Mouse (Mus musculus) CH12.LX (cell line): Measurements from ENCODE around the gene 4921504E06Rik. TPM values are rescaled to one million over a fixed set of nuclear protein-coding genes. Genes with fewer than 3 reads are reported as not detected.

ENCODE experiments used
- DNase-seq: peaks from one replicate; pipeline ENCODE4 v3.0.0-alpha.2; 2013; ENCODE audit errors: extremely low read depth
- H3K27ac ChIP-seq: 2 replicates; pipeline ENCODE4 v1.5.1; 2012; ENCODE audit warnings: low read depth, mild to moderate bottlenecking, control low read depth, moderate library complexity; ENCODE audit not compliant: insufficient read depth
- H3K27me3 ChIP-seq: replicated peaks from 2 replicates; pipeline ENCODE3; 2012; ENCODE audit warnings: inconsistent platforms
- H3K36me3 ChIP-seq, 2 experiments: replicated peaks in 1 of 2; 2 replicates each; pipeline versions ENCODE3 to v1.6.1; 2012; ENCODE audit warnings: inconsistent platforms in 1 of 2, low read length in 1 of 2, mild to moderate bottlenecking in 1 of 2, mixed read lengths in 1 of 2, moderate library complexity in 1 of 2; ENCODE audit not compliant: control insufficient read depth in 1 of 2, insufficient read depth in 1 of 2
- H3K4me1 ChIP-seq, 2 experiments: 2 replicates each; pipeline ENCODE4 v1.6.1; 2012; ENCODE audit warnings: inconsistent platforms in 1 of 2, moderate library complexity in 1 of 2; ENCODE audit not compliant: insufficient read depth in 2 of 2, control insufficient read depth in 1 of 2
- H3K4me2 ChIP-seq: 2 replicates; pipeline ENCODE4 v1.6.1; 2012; ENCODE audit warnings: low read depth, mild to moderate bottlenecking, control low read depth; ENCODE audit not compliant: poor library complexity, insufficient read depth, severe bottlenecking
- H3K4me3 ChIP-seq, 3 experiments: fragments of 150-350 bp in 1 of 3; sonication (generic) in 1 of 3; replicated peaks in 1 of 3; 2 replicates each; pipeline versions ENCODE3 to v1.5.1; 2011 to 2012; ENCODE audit warnings: low read depth in 2 of 3, low read length in 2 of 3, mild to moderate bottlenecking in 2 of 3, moderate library complexity in 2 of 3, control low read depth in 1 of 3, improper control_type of control experiment in 1 of 3, inconsistent platforms in 1 of 3, mixed read lengths in 1 of 3; ENCODE audit not compliant: poor library complexity in 1 of 3
- H3K79me2 ChIP-seq: replicated peaks from 2 replicates; pipeline ENCODE4 v1.6.1; 2012; ENCODE audit warnings: mild to moderate bottlenecking, moderate library complexity; ENCODE audit not compliant: control insufficient read depth, poor library complexity, insufficient read depth, severe bottlenecking; ENCODE audit errors: extremely low read depth
- H3K9ac ChIP-seq: 2 replicates; pipeline ENCODE4 v1.6.1; 2012; ENCODE audit warnings: low read depth, mild to moderate bottlenecking, control low read depth, moderate library complexity; ENCODE audit not compliant: insufficient read depth
- H3K9me3 ChIP-seq: replicated peaks from 2 replicates; pipeline ENCODE3; 2012; ENCODE audit warnings: low read length, inconsistent platforms, mixed read lengths
- BHLHE40 ChIP-seq: IDR thresholded peaks from 2 replicates; pipeline ENCODE4 v1.6.1; 2011; ENCODE audit warnings: mild to moderate bottlenecking, low read depth, low read length, improper control_type of control experiment
- CTCF ChIP-seq, 2 experiments: IDR thresholded peaks in 1 of 2; conservative IDR thresholded peaks in 1 of 2; 2 replicates each; pipeline ENCODE4 v1.5.1; 2011 to 2012; ENCODE audit warnings: low read depth in 2 of 2, low read length in 2 of 2, improper control_type of control experiment in 1 of 2, inconsistent platforms in 1 of 2, mild to moderate bottlenecking in 1 of 2, moderate library complexity in 1 of 2
- E2F4 ChIP-seq: IDR thresholded peaks from 2 replicates; pipeline ENCODE4 v1.6.1; 2011; ENCODE audit warnings: low read depth, low read length, improper control_type of control experiment; ENCODE audit not compliant: insufficient replicate concordance
- ELF1 ChIP-seq: IDR thresholded peaks from 2 replicates; pipeline ENCODE4 v1.6.1; 2014; ENCODE audit warnings: low read depth, mild to moderate bottlenecking, inconsistent platforms, low read length, improper control_type of control experiment
- EP300 ChIP-seq: IDR thresholded peaks from 2 replicates; pipeline ENCODE4 v1.6.1; 2011; ENCODE audit warnings: low read length, improper control_type of control experiment
- ETS1 ChIP-seq: conservative IDR thresholded peaks from 2 replicates; pipeline ENCODE4 v1.6.1; 2012; ENCODE audit warnings: low read depth, mild to moderate bottlenecking, inconsistent platforms, low read length, improper control_type of control experiment, moderate library complexity
- GABPA ChIP-seq: IDR thresholded peaks from 2 replicates; pipeline ENCODE4 v1.6.1; 2012; ENCODE audit warnings: low read depth, low read length, improper control_type of control experiment, inconsistent platforms; ENCODE audit not compliant: insufficient replicate concordance
- HCFC1 ChIP-seq: IDR thresholded peaks from 2 replicates; pipeline ENCODE4 v1.6.1; 2012; ENCODE audit warnings: low read depth, mild to moderate bottlenecking, inconsistent platforms, low read length, improper control_type of control experiment
- JUN ChIP-seq: IDR thresholded peaks from 2 replicates; pipeline ENCODE4 v1.6.1; 2011; ENCODE audit warnings: low read depth, mild to moderate bottlenecking, low read length, improper control_type of control experiment, moderate library complexity; ENCODE audit not compliant: insufficient read depth
- JUND ChIP-seq: conservative IDR thresholded peaks from 2 replicates; pipeline ENCODE4 v1.6.1; 2011; ENCODE audit warnings: low read depth, low read length, improper control_type of control experiment
- KAT2A ChIP-seq: IDR thresholded peaks from 2 replicates; pipeline ENCODE4 v1.6.1; 2012; ENCODE audit warnings: low read length, improper control_type of control experiment, inconsistent platforms; ENCODE audit not compliant: insufficient replicate concordance
- MAX ChIP-seq: IDR thresholded peaks from 2 replicates; pipeline ENCODE4 v1.6.1; 2011; ENCODE audit warnings: low read length, improper control_type of control experiment
- MAZ ChIP-seq: IDR thresholded peaks from 2 replicates; pipeline ENCODE4 v1.6.1; 2012; ENCODE audit warnings: low read depth, mild to moderate bottlenecking, inconsistent platforms, low read length, improper control_type of control experiment, moderate library complexity
- NELFE ChIP-seq: IDR thresholded peaks from 2 replicates; pipeline ENCODE4 v1.6.1; 2011; ENCODE audit warnings: low read depth, low read length, improper control_type of control experiment
- PAX5 ChIP-seq: IDR thresholded peaks from 2 replicates; pipeline ENCODE4 v1.6.1; 2012; ENCODE audit warnings: low read length, inconsistent platforms, mixed read lengths
- POLR2AphosphoS2 ChIP-seq: IDR thresholded peaks from 2 replicates; pipeline ENCODE4 v1.6.1; 2011; ENCODE audit warnings: low read depth, low read length, improper control_type of control experiment
- RAD21 ChIP-seq: IDR thresholded peaks from 2 replicates; pipeline ENCODE4 v1.6.1; 2011; ENCODE audit warnings: low read depth, mild to moderate bottlenecking, low read length, improper control_type of control experiment, moderate library complexity
- RCOR1 ChIP-seq: conservative IDR thresholded peaks from 2 replicates; pipeline ENCODE4 v1.6.1; 2012; ENCODE audit warnings: low read depth, mild to moderate bottlenecking, inconsistent platforms, low read length, improper control_type of control experiment
- SMC3 ChIP-seq: IDR thresholded peaks from 2 replicates; pipeline ENCODE4 v1.6.1; 2011; ENCODE audit warnings: low read depth, low read length, improper control_type of control experiment
- TBP ChIP-seq: conservative IDR thresholded peaks from 2 replicates; pipeline ENCODE4 v1.6.1; 2011; ENCODE audit warnings: low read depth, low read length, improper control_type of control experiment
- UBTF ChIP-seq: IDR thresholded peaks from 2 replicates; pipeline ENCODE4 v1.6.1; 2012; ENCODE audit warnings: low read depth, mild to moderate bottlenecking, inconsistent platforms, low read length, improper control_type of control experiment, moderate library complexity
- USF1 ChIP-seq: IDR thresholded peaks from 2 replicates; pipeline ENCODE4 v1.6.1; 2014; ENCODE audit warnings: low read depth, mild to moderate bottlenecking, inconsistent platforms, low read length, improper control_type of control experiment
- USF2 ChIP-seq: conservative IDR thresholded peaks from 2 replicates; pipeline ENCODE4 v1.6.1; 2011; ENCODE audit warnings: low read depth, low read length, improper control_type of control experiment
- ZC3H11A ChIP-seq: IDR thresholded peaks from 2 replicates; pipeline ENCODE4 v1.6.1; 2012; ENCODE audit warnings: low read depth, mild to moderate bottlenecking, inconsistent platforms, low read length, improper control_type of control experiment
- ZKSCAN1 ChIP-seq: IDR thresholded peaks from 2 replicates; pipeline ENCODE4 v1.6.1; 2012; ENCODE audit warnings: low read depth, inconsistent platforms, low read length, improper control_type of control experiment, borderline replicate concordance
- ZMIZ1 ChIP-seq: IDR thresholded peaks from 2 replicates; pipeline ENCODE4 v1.6.1; 2012; ENCODE audit warnings: low read depth, mild to moderate bottlenecking, inconsistent platforms, low read length, improper control_type of control experiment
- ZNF384 ChIP-seq: IDR thresholded peaks from 2 replicates; pipeline ENCODE4 v1.6.1; 2012; ENCODE audit warnings: low read depth, low read length, improper control_type of control experiment, inconsistent platforms
- dilution Hi-C: fragments of 300-500 bp; cut with MboI; formaldehyde crosslinking; loops from 2 replicates; pipeline ENCODE4 v1.14.3; 2020; ENCODE audit warnings: low sequenced_read_pairs; ENCODE audit not compliant: extremely low pct_unique_long_range_greater_than_20kb, extremely low pct_ligation_motif_present
- in situ Hi-C: fragments of 300-500 bp; cut with MboI; formaldehyde crosslinking; loops from 3 replicates; pipeline ENCODE4 v1.14.3; 2019; ENCODE audit warnings: low sequenced_read_pairs, low pct_ligation_motif_present, low pct_unique_long_range_greater_than_20kb, mixed read lengths
- polyA plus RNA-seq: library from polyadenylated mRNA; unstranded; fragments of >175 nt; gene quantifications from 2 replicates; pipeline ENCODE4 v1.2.1, GENCODE M21; 2012; ENCODE audit warnings: low read depth; ENCODE audit not compliant: insufficient read length
- total RNA-seq, 2 experiments: library from RNA; depleted of rRNA; stranded (reverse); fragments of 300-350 nt in 1 of 2; fragments of >200 nt in 1 of 2; gene quantifications; 2 replicates each; pipeline ENCODE4 v1.2.3; 2012 to 2014

Gene 4921504E06Rik
- total and polyA plus RNA-seq, 3 experiments: not detected

DNA sequence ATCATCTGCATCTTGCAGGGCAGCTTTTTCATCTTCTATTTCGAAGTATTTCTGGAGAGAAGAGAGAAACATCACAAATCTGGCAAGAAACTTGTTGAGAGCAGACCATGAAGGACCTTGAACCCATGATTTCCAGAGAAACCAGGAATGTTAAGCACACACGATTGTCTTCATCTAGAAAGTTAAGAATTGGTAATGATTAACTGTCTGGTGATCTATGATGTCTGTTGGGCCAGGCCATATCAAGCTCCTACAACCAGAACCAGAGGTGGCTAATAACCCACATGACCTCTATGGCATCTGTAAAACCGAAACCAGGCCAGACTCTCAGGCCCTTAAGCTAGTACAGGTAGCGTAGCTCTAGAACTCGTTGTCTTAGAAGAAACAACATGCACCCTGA lies 29.6 kb downstream of the 4921504E06Rik start:
- no peak overlapping the region for H3K4me3 ChIP-seq
- H3K27ac ChIP-seq: no peak overlapping the region
- H3K36me3 ChIP-seq: no peaks in the 10 kb centered on the region
- TF ChIP-seq ELF1: no peak
- TF ChIP-seq UBTF: no peak
- TF ChIP-seq ETS1: no peak
- TF ChIP-seq EP300: no peak
- TF ChIP-seq NELFE: no peak
- no peak for TF ChIP-seq ZMIZ1
- TF ChIP-seq ZNF384: no peak
- TF ChIP-seq USF2: no peak
- no peak for TF ChIP-seq KAT2A
- TF ChIP-seq HCFC1: no peak
- TF ChIP-seq ZC3H11A: no peak
- TF ChIP-seq POLR2AphosphoS2: no peak
- no peak for TF ChIP-seq BHLHE40
- no peak for DNase-seq
- in situ Hi-C loops (no loop called here), dilution Hi-C loops (no loop called here)
- H3K27me3 ChIP-seq: no peaks in the 10 kb centered on the region
- no peaks in the 10 kb centered on the region for H3K9me3 ChIP-seq
- H3K9ac ChIP-seq: no peak overlapping the region
- H3K4me2 ChIP-seq: no peak overlapping the region
- H3K79me2 ChIP-seq: no peaks in the 10 kb centered on the region
- peaks cover 0 to 15% of the 10 kb centered on the region in 2 experiments; a peak in 2 of 4 replicates for H3K4me1 ChIP-seq

DNA sequence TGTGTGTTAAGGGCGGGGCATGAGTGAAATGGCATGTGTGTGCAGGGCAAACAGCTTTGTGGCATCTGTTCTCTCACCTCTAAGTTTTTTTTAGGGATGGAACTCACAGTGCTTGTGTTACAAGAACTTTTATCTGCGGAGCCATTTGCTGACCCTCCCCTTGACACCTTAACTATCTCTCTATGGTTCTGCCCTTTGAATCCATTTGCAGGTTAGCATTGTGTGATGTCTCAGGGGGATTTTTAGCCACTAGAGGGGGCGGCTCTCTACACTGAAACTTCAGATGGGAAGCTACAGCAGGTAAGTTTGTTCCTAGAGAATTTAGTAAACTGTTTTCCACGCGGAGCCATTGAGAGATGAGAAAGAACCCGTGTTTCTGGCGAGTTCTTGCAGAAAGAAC lies 32.1 kb downstream of the 4921504E06Rik start:
- Histone ChIP-seq H3K27me3 (no peaks in the 10 kb centered on the region), H3K4me3 (no peak overlapping the region), H3K9ac (no peak overlapping the region), H3K36me3 (no peaks in the 10 kb centered on the region), H3K4me1 (peaks cover 0 to 11% of the 10 kb centered on the region in 2 experiments; a peak in 2 of 4 replicates), H3K9me3 (no peaks in the 10 kb centered on the region), H3K27ac (no peak overlapping the region), H3K79me2 (no peaks in the 10 kb centered on the region), H3K4me2 (no peak overlapping the region)
- DNase-seq: no peak
- dilution Hi-C loops: no loop called here
- TF ChIP-seq JUN (no peak), ZC3H11A (no peak), MAX (no peak), RCOR1 (no peak), RAD21 (no peak; the same call in none of the 2 replicates), ZKSCAN1 (no peak), MAZ (no peak), E2F4 (no peak), ZMIZ1 (no peak), GABPA (no peak), PAX5 (no peak), TBP (no peak), CTCF (conservative IDR thresholded peaks at IDR 0.05 in 1 of 2, IDR thresholded peaks at IDR 0.05 in 1 of 2; ENCODE audit: low read depth in 2 of 2, low read length in 2 of 2) (peak in 1 of 2 experiments; percentile 47; a peak in 2 of 4 replicates), SMC3 (peak; percentile 3; the same call in 1 of the 2 replicates), JUND (no peak), USF1 (no peak)
- in situ Hi-C loops: no loop called here
